Mouse (Mus musculus) liver, embryonic 14.5 days (tissue): ENCODE data around the gene Rbp1. TPM values are rescaled to one million over a fixed set of nuclear protein-coding genes. Genes with fewer than 3 reads are reported as not detected.

Source experiments
- ATAC-seq: fragments of 200-750 bp; cut with Nextera tagmentation; 2 replicates; pipeline ENCODE4 v1.8.0; 2017; ENCODE audit warnings: moderate number of reproducible peaks, mild to moderate bottlenecking, moderate library complexity; ENCODE audit not compliant: insufficient read depth
- DNase-seq, 3 experiments: peaks; one replicate each; pipeline ENCODE4 v3.0.0-alpha.2; 2012 to 2013; ENCODE audit warnings: low read depth in 3 of 3, low spot score in 3 of 3
- H3K27ac ChIP-seq: fragments of 300-500 bp; sonication (generic); 2 replicates; pipeline ENCODE4 v1.5.1; 2014; ENCODE audit warnings: moderate library complexity, mild to moderate bottlenecking, control low read depth, inconsistent platforms
- H3K27me3 ChIP-seq: fragments of 300-500 bp; sonication (generic); 2 replicates; pipeline ENCODE4 v1.6.1; 2014; ENCODE audit warnings: mild to moderate bottlenecking, low read length, moderate library complexity; ENCODE audit not compliant: control insufficient read depth, insufficient read depth
- H3K36me3 ChIP-seq: fragments of 300-500 bp; sonication (generic); replicated peaks from 2 replicates; pipeline ENCODE4 v1.6.1; 2014; ENCODE audit warnings: low read depth; ENCODE audit not compliant: control insufficient read depth, insufficient read depth
- H3K4me1 ChIP-seq, 2 experiments: fragments of 200-500 bp in 1 of 2; fragments of 300-500 bp in 1 of 2; sonication (generic) in 1 of 2; replicated peaks; 2 replicates each; pipeline ENCODE4 v1.6.1; 2012 to 2014; ENCODE audit warnings: antibody characterized with exemption in 1 of 2, inconsistent platforms in 1 of 2, low read length in 1 of 2; ENCODE audit not compliant: control insufficient read depth in 2 of 2, insufficient read depth in 2 of 2
- H3K4me2 ChIP-seq: fragments of 300-500 bp; sonication (generic); 2 replicates; pipeline ENCODE4 v1.6.1; 2014; ENCODE audit warnings: low read depth, mild to moderate bottlenecking, control low read depth, moderate library complexity
- H3K4me3 ChIP-seq, 2 experiments: fragments of 200-500 bp in 1 of 2; fragments of 300-500 bp in 1 of 2; sonication (generic) in 1 of 2; 2 replicates each; pipeline ENCODE4 v1.5.1; 2012 to 2014; ENCODE audit warnings: low read depth in 2 of 2, low read length in 2 of 2, mild to moderate bottlenecking in 2 of 2, control low read depth in 1 of 2, inconsistent platforms in 1 of 2, moderate library complexity in 1 of 2; ENCODE audit not compliant: insufficient read depth in 1 of 2
- H3K9ac ChIP-seq: fragments of 300-500 bp; sonication (generic); replicated peaks from 2 replicates; pipeline ENCODE4 v1.6.1; 2014; ENCODE audit warnings: mild to moderate bottlenecking, control low read depth, moderate library complexity
- H3K9me3 ChIP-seq: fragments of 300-500 bp; sonication (generic); 2 replicates; pipeline ENCODE4 v1.6.1; 2016; ENCODE audit warnings: low read length, mixed read lengths; ENCODE audit not compliant: control insufficient read depth
- CTCF ChIP-seq: IDR thresholded peaks from 2 replicates; pipeline ENCODE4 v1.5.1; 2016; ENCODE audit warnings: antibody characterized with exemption, low read depth, control low read depth
- EP300 ChIP-seq: IDR thresholded peaks from 2 replicates; pipeline ENCODE4 v1.6.1; 2016; ENCODE audit warnings: antibody characterized with exemption, low read depth
- WGBS: fragments of 180-500 bp; shearing (Covaris S2); extraction: QIAGEN DNeasy Blood & Tissue Kit; methylation state at CpG from one replicate; pipeline ENCODE4 v1.1.7; 2014; ENCODE audit not compliant: insufficient replicate concordance; 5-methylcytosine and 5-hydroxymethylcytosine counted together
- polyA plus RNA-seq, 2 experiments: library from polyadenylated mRNA; depleted of rRNA in 1 of 2; stranded (reverse) in 1 of 2; unstranded in 1 of 2; fragments of >200 nt; fragmentation: Nextera tagmentation in 1 of 2; extraction: Ambion mirVana in 1 of 2; gene quantifications; 2 replicates each; pipeline versions ENCODE4 v1.2.1 to v1.2.3; 2012 to 2014

Rbp1 gene
- polyA plus RNA-seq, 2 experiments, result 32.0 to 35.5 TPM

DNA sequence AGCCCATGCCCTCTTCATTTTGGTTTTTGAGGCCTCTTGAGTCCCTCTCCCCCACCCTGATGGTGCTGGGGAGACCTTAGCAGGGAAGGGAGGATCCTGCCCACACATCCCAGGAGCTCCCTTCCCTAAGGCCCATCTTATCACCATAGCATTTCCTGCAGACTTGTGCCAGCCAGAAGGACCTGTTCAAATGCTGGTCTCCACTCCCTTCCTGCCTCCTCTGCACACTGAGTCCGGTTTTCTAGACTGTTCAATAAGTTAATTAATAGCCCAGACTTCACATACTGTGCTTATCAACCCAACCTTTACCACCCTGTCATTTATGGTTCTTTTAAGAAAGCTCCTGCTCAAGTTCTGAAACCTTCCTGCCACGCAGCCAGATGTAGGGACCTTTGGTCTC lies 43.9 kb downstream of the Rbp1 start:
- TF ChIP-seq CTCF (no peak), EP300 (no peak)
- Histone ChIP-seq H3K27ac (no peak overlapping the region), H3K4me2 (no peak overlapping the region), H3K9me3 (no peaks in the 10 kb centered on the region), H3K4me3 (no peak overlapping the region), H3K9ac (no peak overlapping the region), H3K27me3 (no peaks in the 10 kb centered on the region), H3K36me3 (no peaks in the 10 kb centered on the region), H3K4me1 (peaks cover 0 to 5% of the 10 kb centered on the region in 2 experiments; a peak in 2 of 4 replicates)
- no peak for ATAC-seq
- no peak for DNase-seq
- WGBS, result 29% methylated on average over 2 of the region's 2 CpGs

DNA sequence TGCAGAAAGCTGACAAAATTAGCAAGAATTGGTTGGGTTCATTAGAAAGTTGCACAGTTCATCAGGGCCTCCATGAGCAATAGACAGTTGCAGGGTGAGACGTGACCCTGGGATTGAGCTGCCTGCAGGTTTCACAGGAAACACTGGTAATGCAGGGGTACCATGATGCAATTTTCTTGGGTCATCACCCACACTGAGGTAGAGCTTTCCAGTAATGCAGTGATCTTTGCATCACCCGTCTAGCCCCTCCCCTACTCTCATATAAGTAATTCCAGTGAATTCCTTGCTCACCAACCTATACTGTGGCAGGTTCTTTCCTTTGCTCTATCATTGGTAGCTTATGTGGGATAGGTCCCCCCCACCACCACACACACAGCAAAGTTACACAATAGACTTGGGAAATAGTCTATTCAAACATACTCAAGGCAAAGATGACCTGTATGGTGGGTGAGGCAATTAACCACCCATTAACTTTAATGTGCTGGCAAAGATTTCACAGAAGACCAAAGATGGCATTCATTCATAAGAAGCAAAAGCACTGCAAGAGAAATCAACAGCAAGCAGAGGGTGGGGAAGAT lies 57.5 kb downstream of the Rbp1 start:
- H3K9ac ChIP-seq, result no peak overlapping the region
- no peaks in the 10 kb centered on the region for H3K9me3 ChIP-seq
- H3K27me3 ChIP-seq, result no peaks in the 10 kb centered on the region
- H3K36me3 ChIP-seq, result no peaks in the 10 kb centered on the region
- no peak for ATAC-seq
- WGBS, result 48% methylated on average over 2 of the region's 2 CpGs
- H3K4me1 ChIP-seq, result peaks cover 0 to 2% of the 10 kb centered on the region in 2 experiments; a peak in 1 of 4 replicates
- H3K4me3 ChIP-seq, result no peak overlapping the region
- H3K4me2 ChIP-seq, result no peak overlapping the region
- TF ChIP-seq CTCF (no peak), EP300 (no peak)
- no peak overlapping the region for H3K27ac ChIP-seq
- no peak for DNase-seq

DNA sequence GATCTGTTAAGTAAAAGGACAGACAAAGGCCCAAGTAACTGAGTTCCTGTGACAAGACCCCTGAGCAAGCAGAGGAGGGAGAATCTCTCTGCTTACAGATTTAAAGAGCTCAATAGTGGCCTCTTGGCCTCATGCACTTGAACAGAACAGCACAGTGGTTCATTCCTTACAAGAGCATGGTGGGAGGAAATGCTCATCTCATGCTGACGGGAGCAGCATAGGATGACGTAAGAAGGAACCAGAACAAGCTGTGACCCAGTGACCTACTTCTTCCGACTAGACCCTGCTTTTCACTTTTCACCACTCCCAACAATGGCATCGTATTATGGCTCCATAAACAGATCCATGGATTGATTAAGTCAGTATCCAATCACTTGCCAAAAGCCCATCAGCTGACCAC lies 59.5 kb downstream of the Rbp1 start:
- Histone ChIP-seq H3K4me1 (peaks cover 0 to 4% of the 10 kb centered on the region in 2 experiments; a peak in 1 of 4 replicates), H3K4me3 (no peak overlapping the region), H3K9me3 (no peaks in the 10 kb centered on the region), H3K4me2 (no peak overlapping the region), H3K27me3 (no peaks in the 10 kb centered on the region), H3K36me3 (no peaks in the 10 kb centered on the region), H3K9ac (no peak overlapping the region), H3K27ac (no peak overlapping the region)
- TF ChIP-seq EP300 (no peak), CTCF (no peak)
- 57% methylated on average over 4 of the region's 4 CpGs for WGBS
- ATAC-seq, result no peak
- no peak for DNase-seq

GRCm38 (mm10) chr9:98485020-98485419 lies 62.3 kb downstream of the Rbp1 start:
- peaks cover 12 to 21% of the 10 kb centered on the region in 2 experiments for H3K4me1 ChIP-seq
- ATAC-seq (no peak), DNase-seq (no peak)
- H3K27ac ChIP-seq, result no peak overlapping the region
- no peaks in the 10 kb centered on the region for H3K27me3 ChIP-seq
- H3K36me3 ChIP-seq, result no peaks in the 10 kb centered on the region
- no peak overlapping the region for H3K9ac ChIP-seq
- TF ChIP-seq EP300 (no peak), CTCF (no peak)
- no peaks in the 10 kb centered on the region for H3K9me3 ChIP-seq
- H3K4me2 ChIP-seq, result no peak overlapping the region
- 63% methylated on average over 7 of the region's 7 CpGs for WGBS
- H3K4me3 ChIP-seq, result no peak overlapping the region

GRCm38 (mm10) chr9:98485815-98486214 lies 63.1 kb downstream of the Rbp1 start, which contains the start of gene Rbp2:
TSS of gene Rbp2 (plus strand) at chr9:98486115.
- H3K27me3 ChIP-seq, result no peaks in the 10 kb centered on the region
- no peaks in the 10 kb centered on the region for H3K36me3 ChIP-seq
- H3K4me3 ChIP-seq, result no peak within 1 kb of the TSS
- H3K27ac ChIP-seq, result no peak within 1 kb of the TSS
- TF ChIP-seq EP300 (no peak), CTCF (no peak)
- H3K9ac ChIP-seq, result no peak within 1 kb of the TSS
- WGBS, result 60% methylated on average over 3 of the region's 3 CpGs
- DNase-seq (no peak), ATAC-seq (no peak)
- H3K4me2 ChIP-seq, result no peak within 1 kb of the TSS
- no peaks in the 10 kb centered on the region for H3K9me3 ChIP-seq
- peaks cover 19 to 29% of the 10 kb centered on the region in 2 experiments for H3K4me1 ChIP-seq
